Mouse (Mus musculus) limb, embryonic 12.5 days (tissue): ENCODE measurements around the gene Pmepa1. TPM values are rescaled to one million over a fixed set of nuclear protein-coding genes. Genes with fewer than 3 reads are reported as not detected.
A peak's percentile ranks its signal among the peaks of the same experiment; 100 is the strongest.

Experiments used
- ATAC-seq: fragments of 200-750 bp; cut with Nextera tagmentation; 2 replicates; pipeline ENCODE4 v1.8.0; 2017; ENCODE audit warnings: low read depth, moderate TSS enrichment; ENCODE audit not compliant: insufficient number of reproducible peaks, insufficient read depth, low FRiP score, low TSS enrichment
- H3K27ac ChIP-seq: fragments of 300-500 bp; sonication (generic); 2 replicates; pipeline ENCODE4 v1.5.1; 2016; ENCODE audit warnings: mild to moderate bottlenecking, moderate library complexity
- H3K27me3 ChIP-seq: fragments of 300-500 bp; sonication (generic); 2 replicates; pipeline ENCODE4 v1.6.1; 2016; ENCODE audit warnings: mild to moderate bottlenecking, moderate library complexity
- H3K36me3 ChIP-seq: fragments of 300-500 bp; sonication (generic); 2 replicates; pipeline ENCODE4 v1.6.1; 2016; ENCODE audit warnings: mild to moderate bottlenecking, moderate library complexity
- H3K4me1 ChIP-seq: fragments of 300-500 bp; sonication (generic); replicated peaks from 2 replicates; pipeline ENCODE4 v1.6.1; 2016
- H3K4me2 ChIP-seq: fragments of 300-500 bp; sonication (generic); 2 replicates; pipeline ENCODE4 v1.6.1; 2016; ENCODE audit warnings: mild to moderate bottlenecking, moderate library complexity
- H3K4me3 ChIP-seq: fragments of 300-500 bp; sonication (generic); replicated peaks from 2 replicates; pipeline ENCODE4 v1.5.1; 2016; ENCODE audit warnings: mild to moderate bottlenecking
- H3K9ac ChIP-seq: fragments of 300-500 bp; sonication (generic); replicated peaks from 2 replicates; pipeline ENCODE4 v1.6.1; 2016; ENCODE audit warnings: mild to moderate bottlenecking, moderate library complexity
- H3K9me3 ChIP-seq: fragments of 300-500 bp; sonication (generic); 2 replicates; pipeline ENCODE4 v1.6.1; 2016; ENCODE audit warnings: mild to moderate bottlenecking, moderate library complexity
- WGBS: fragments of 180-500 bp; shearing (Covaris S2); methylation state at CpG from one replicate; pipeline ENCODE4 v1.1.7; 2016; 5-methylcytosine and 5-hydroxymethylcytosine counted together
- polyA plus RNA-seq: library from polyadenylated mRNA; unstranded; fragments of >200 nt; fragmentation: Nextera tagmentation; extraction: Ambion mirVana; gene quantifications from 2 replicates; pipeline ENCODE4 v1.2.1, GENCODE M21; 2016

The Pmepa1 gene
- polyA plus RNA-seq, 1 experiment from 2014 or later: 4.0 TPM

- no peak overlapping the region for H3K27ac ChIP-seq
- no peaks in the 10 kb centered on the region; the same call in 1 of the 2 replicates for H3K27me3 ChIP-seq
- H3K9me3 ChIP-seq: no peaks in the 10 kb centered on the region
- no peak for ATAC-seq
- peaks cover 81% of the 10 kb centered on the region for H3K4me1 ChIP-seq
- WGBS: 86% methylated on average over 22 of the region's 22 CpGs
- H3K4me2 ChIP-seq: no peak overlapping the region
- H3K36me3 ChIP-seq: no peaks in the 10 kb centered on the region
- H3K4me3 ChIP-seq: no peak overlapping the region
- no peak overlapping the region for H3K9ac ChIP-seq
Measured at GRCm38 (mm10) chr2:173265468-173266265, 10.7 kb downstream of the Pmepa1 start.

GRCm38 (mm10) chr2:173264467-173265128 lies 11.7 kb downstream of the Pmepa1 start:
- 19% methylated on average over 13 of the region's 13 CpGs for WGBS
- Histone ChIP-seq H3K4me3 (no peak overlapping the region), H3K9ac (no peak overlapping the region; the same call in 1 of the 2 replicates), H3K36me3 (no peaks in the 10 kb centered on the region), H3K9me3 (no peaks in the 10 kb centered on the region), H3K4me2 (no peak overlapping the region), H3K27ac (no peak overlapping the region), H3K27me3 (no peaks in the 10 kb centered on the region; the same call in 1 of the 2 replicates), H3K4me1 (peaks cover 78% of the 10 kb centered on the region)
- ATAC-seq: 0 out of 2 replicates have a peak, but pooled peaks have one; percentile 19

- H3K27me3 ChIP-seq: no peaks in the 10 kb centered on the region; the same call in 1 of the 2 replicates
Measured at GRCm38 (mm10) chr2:173263636-173264330, 12.6 kb downstream of the Pmepa1 start.

GRCm38 (mm10) chr2:173261497-173261896 lies 14.8 kb downstream of the Pmepa1 start:
- Histone ChIP-seq H3K27ac (peak overlapping the region; percentile 56; the same call in 1 of the 2 replicates), H3K4me1 (peaks cover 89% of the 10 kb centered on the region), H3K36me3 (no peaks in the 10 kb centered on the region), H3K4me3 (no peak overlapping the region), H3K27me3 (no peaks in the 10 kb centered on the region), H3K4me2 (no peak overlapping the region), H3K9ac (no peak overlapping the region), H3K9me3 (no peaks in the 10 kb centered on the region)
- ATAC-seq: no peak
- whole genome bisulfite sequencing: 52% methylated on average over 10 of the region's 10 CpGs

More at GRCm38 (mm10) chr2:173263636-173264330, 12.6 kb downstream of the Pmepa1 start:
- no peaks in the 10 kb centered on the region for H3K36me3 ChIP-seq
- ATAC-seq: no peak
- H3K4me2 ChIP-seq: no peak overlapping the region
- H3K9ac ChIP-seq: no peak overlapping the region
- H3K4me3 ChIP-seq: no peak overlapping the region
- no peak overlapping the region for H3K27ac ChIP-seq
- peaks cover 82% of the 10 kb centered on the region for H3K4me1 ChIP-seq
- 63% methylated on average over 11 of the region's 11 CpGs for WGBS
- no peaks in the 10 kb centered on the region for H3K9me3 ChIP-seq

- 46% methylated on average over 9 of the region's 9 CpGs for WGBS
- Histone ChIP-seq H3K9ac (no peak overlapping the region), H3K36me3 (no peaks in the 10 kb centered on the region), H3K9me3 (no peaks in the 10 kb centered on the region), H3K4me2 (no peak overlapping the region), H3K27ac (no peak overlapping the region), H3K4me1 (peaks cover 91% of the 10 kb centered on the region), H3K4me3 (no peak overlapping the region), H3K27me3 (no peaks in the 10 kb centered on the region; the same call in 1 of the 2 replicates)
- ATAC-seq: no peak
Measured at GRCm38 (mm10) chr2:173258459-173259091, 17.8 kb downstream of the Pmepa1 start.

GRCm38 (mm10) chr2:173257610-173258009 lies 18.7 kb downstream of the Pmepa1 start:
- no peak overlapping the region for H3K9ac ChIP-seq
- H3K4me3 ChIP-seq: no peak overlapping the region
- H3K27me3 ChIP-seq: no peaks in the 10 kb centered on the region; the same call in 1 of the 2 replicates
- peaks cover 94% of the 10 kb centered on the region for H3K4me1 ChIP-seq
- no peak for ATAC-seq
- H3K27ac ChIP-seq: no peak overlapping the region
- WGBS: 53% methylated on average over 7 of the region's 7 CpGs
- H3K9me3 ChIP-seq: no peaks in the 10 kb centered on the region
- no peak overlapping the region for H3K4me2 ChIP-seq
- no peaks in the 10 kb centered on the region for H3K36me3 ChIP-seq

GRCm38 (mm10) chr2:173256552-173256949 lies 19.8 kb downstream of the Pmepa1 start:
- no peak overlapping the region for H3K4me3 ChIP-seq
- 78% methylated on average over 4 of the region's 4 CpGs for WGBS
- no peaks in the 10 kb centered on the region for H3K36me3 ChIP-seq
- peaks cover under 1% of the 10 kb centered on the region; the same call in 1 of the 2 replicates for H3K27me3 ChIP-seq
- H3K9me3 ChIP-seq: no peaks in the 10 kb centered on the region
- ATAC-seq: no peak
- H3K4me2 ChIP-seq: no peak overlapping the region
- peaks cover 94% of the 10 kb centered on the region for H3K4me1 ChIP-seq
- no peak overlapping the region for H3K9ac ChIP-seq
- H3K27ac ChIP-seq: no peak overlapping the region

- 70% methylated on average over 7 of the region's 7 CpGs for WGBS
- 0 out of 2 replicates have a peak overlapping the region, but pooled peaks have one; percentile 4 for H3K27ac ChIP-seq
Measured at GRCm38 (mm10) chr2:173255810-173256551, 20.4 kb downstream of the Pmepa1 start.

GRCm38 (mm10) chr2:173253761-173254662 lies 22.3 kb downstream of the Pmepa1 start:
- Histone ChIP-seq H3K4me1 (peaks cover 99% of the 10 kb centered on the region), H3K4me2 (peak overlapping the region; percentile 45), H3K27me3 (peaks cover 13% of the 10 kb centered on the region), H3K36me3 (no peaks in the 10 kb centered on the region), H3K9me3 (no peaks in the 10 kb centered on the region), H3K4me3 (peak overlapping the region; percentile 8; the same call in 1 of the 2 replicates), H3K27ac (peak overlapping the region; percentile 73), H3K9ac (0 out of 2 replicates have a peak overlapping the region, but pooled peaks have one; percentile 35)
- ATAC-seq: peak; percentile 35; the same call in 1 of the 2 replicates
- 8% methylated on average over 26 of the region's 26 CpGs for WGBS

More at GRCm38 (mm10) chr2:173255810-173256551, 20.4 kb downstream of the Pmepa1 start:
- Histone ChIP-seq H3K4me3 (no peak overlapping the region), H3K27me3 (peaks cover 6% of the 10 kb centered on the region), H3K4me1 (peaks cover 94% of the 10 kb centered on the region), H3K9me3 (no peaks in the 10 kb centered on the region), H3K36me3 (no peaks in the 10 kb centered on the region), H3K9ac (no peak overlapping the region), H3K4me2 (no peak overlapping the region)
- ATAC-seq: no peak
